Mouse (Mus musculus) induced T-regulatory cell, adult 2 months (primary cell): ENCODE measurements around the gene Il17ra.

ENCODE experiments used
- DNase-seq: peaks from one replicate; pipeline ENCODE4 v3.0.0-alpha.2; 2012; ENCODE audit warnings: low read depth

The Il17ra gene

GRCm38 (mm10) chr6:120471991-120472441 lies 9.0 kb downstream of the Il17ra start:
- peak; percentile 24 for DNase-seq

- DNase-seq, result no peak
Observed at GRCm38 (mm10) chr6:120472455-120473140, 9.6 kb downstream of the Il17ra start.

DNA sequence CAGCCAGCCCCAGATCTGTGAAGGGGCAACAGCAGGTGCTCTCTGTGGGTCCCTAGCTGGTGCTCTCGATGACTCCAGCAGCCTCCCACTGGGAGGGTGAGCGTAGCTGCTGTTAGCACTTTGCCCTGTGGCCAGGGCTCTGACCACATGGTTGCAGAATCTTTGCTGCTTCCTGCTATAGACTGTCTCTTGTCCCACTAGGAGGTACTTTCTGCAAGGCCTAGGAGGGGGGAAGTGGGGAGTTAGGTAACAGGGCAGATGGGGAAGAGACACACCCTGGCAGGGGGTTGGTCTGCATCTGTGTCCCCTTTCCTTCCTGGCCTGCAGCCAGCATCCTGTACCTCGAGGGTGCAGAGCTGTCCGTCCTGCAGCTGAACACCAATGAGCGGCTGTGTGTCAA lies 10.4 kb downstream of the Il17ra start:
- no peak for DNase-seq

DNA sequence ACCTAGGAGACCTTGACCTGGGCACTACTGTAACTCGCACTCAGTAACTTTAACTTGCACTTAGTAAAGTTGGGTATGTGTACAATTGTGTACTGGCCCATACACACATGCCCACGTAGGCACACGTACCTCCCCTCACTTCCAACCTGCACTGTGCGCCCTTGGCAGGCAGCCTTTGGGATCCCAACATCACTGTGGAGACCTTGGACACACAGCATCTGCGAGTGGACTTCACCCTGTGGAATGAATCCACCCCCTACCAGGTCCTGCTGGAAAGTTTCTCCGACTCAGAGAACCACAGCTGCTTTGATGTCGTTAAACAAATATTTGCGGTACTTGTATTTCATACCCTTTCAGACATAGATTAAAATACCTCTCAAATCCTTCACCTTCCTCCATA lies 12.2 kb downstream of the Il17ra start:
- no peak for DNase-seq

GRCm38 (mm10) chr6:120479302-120479701 lies 16.3 kb downstream of the Il17ra start:
- no peak for DNase-seq

DNA sequence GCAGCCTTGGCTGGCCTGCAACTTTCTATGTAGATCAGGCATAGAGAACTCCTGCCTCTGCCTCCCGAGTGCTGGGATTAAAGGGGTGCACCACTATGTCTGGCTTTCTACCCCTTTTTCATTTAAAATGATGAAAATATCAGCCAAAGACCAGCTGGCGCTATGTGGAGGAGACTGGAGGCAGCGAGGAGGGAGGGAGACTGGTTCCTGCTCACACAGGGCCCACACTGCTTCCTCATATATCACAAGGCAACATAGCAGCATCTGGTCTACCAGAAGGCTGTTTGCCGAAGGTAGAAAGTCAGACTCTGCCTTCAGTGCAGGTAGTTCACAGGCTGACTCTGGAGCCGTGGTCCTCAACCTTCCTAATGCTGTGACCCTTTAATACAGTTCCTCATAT lies 17.3 kb downstream of the Il17ra start:
- DNase-seq, result no peak

- peak; percentile 65 for DNase-seq
Observed at GRCm38 (mm10) chr6:120481538-120481937, 18.5 kb downstream of the Il17ra start.

- DNase-seq, result no peak
Observed at GRCm38 (mm10) chr6:120482021-120482420, 19.0 kb downstream of the Il17ra start.

DNA sequence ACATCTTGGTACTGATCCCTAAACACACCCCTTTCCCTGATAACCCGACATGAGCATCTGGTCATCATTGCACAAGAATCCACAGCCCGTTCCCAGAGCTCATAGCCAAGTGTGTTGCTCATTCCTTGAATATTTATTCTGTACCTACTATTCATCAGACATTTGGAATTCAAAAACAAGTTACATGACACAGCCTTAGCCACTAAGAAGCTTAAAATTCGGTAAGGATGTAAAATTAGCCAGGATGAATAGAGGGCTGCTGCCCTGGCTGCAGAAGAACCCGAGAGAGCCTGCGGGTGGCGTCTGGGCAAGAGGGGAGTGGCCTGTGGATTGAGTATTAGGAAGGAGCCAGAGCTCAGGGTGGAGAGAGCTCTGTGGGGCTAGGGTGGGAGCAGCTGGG lies 19.7 kb downstream of the Il17ra start:
- no peak for DNase-seq

DNA sequence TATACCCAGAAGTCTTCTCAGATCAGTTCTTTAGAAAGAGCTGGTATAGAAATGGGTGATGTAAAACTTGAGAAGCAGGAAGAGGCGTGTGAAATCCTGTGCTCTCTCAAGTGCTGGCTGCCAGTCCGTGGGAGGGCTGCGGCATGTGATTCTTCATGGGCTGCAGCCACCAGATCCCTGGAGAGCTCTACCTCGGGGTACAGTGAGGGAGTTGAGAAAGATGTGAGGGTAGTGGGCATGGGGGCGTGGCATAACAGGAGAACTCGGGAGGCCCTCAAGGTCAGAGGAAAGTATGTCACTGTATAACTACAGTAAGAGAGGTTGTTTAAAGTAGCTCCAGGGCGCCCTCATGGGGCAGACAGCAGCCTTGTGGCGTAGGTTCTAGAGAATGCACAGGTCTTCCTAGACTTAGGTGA lies 20.2 kb downstream of the Il17ra start:
- DNase-seq, result peak; percentile 79

- peak; percentile 25 for DNase-seq
Observed at GRCm38 (mm10) chr6:120485038-120485437, 22.0 kb downstream of the Il17ra start.

- DNase-seq, result peak; percentile 73
Observed at GRCm38 (mm10) chr6:120486051-120486510, 23.0 kb downstream of the Il17ra start.

GRCm38 (mm10) chr6:120488647-120489046 lies 25.6 kb downstream of the Il17ra start:
- peak; percentile 62 for DNase-seq

GRCm38 (mm10) chr6:120489461-120489860 lies 26.4 kb downstream of the Il17ra start:
- peak; percentile 29 for DNase-seq

GRCm38 (mm10) chr6:120491064-120491463 lies 28.0 kb downstream of the Il17ra start:
- peak; percentile 12 for DNase-seq

DNA sequence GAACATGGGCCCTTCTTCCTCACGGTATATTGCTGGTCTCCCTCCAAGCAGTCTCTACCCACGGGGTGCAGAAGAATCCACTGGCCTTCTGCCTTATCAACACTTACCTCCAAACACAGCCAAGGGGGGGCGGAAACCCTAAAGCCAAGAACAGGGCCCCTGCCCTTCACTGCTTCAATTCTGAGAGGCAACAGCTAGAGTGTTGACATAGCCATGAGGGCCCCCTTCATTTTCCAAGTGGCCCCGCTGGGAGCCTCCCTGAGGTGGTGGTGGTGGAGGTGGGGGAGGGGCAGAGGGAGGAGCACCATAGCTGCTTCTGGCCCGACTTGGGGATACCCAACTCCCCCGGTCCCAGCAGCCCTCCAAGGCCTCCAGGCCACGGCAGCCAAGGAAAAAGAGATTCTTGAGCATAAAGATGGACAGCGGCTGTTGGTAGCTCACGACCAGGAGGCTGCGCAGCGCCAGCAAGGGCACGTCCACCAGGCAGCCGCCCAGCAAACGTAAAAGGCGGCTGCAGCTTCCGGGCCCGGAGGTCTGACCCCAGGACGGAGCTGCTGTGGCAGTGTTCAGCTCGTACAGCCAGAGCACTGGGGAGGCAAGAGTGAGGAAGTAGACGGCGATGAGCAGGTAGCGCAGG lies 28.9 kb downstream of the Il17ra start:
- DNase-seq, result peak; percentile 9

DNA sequence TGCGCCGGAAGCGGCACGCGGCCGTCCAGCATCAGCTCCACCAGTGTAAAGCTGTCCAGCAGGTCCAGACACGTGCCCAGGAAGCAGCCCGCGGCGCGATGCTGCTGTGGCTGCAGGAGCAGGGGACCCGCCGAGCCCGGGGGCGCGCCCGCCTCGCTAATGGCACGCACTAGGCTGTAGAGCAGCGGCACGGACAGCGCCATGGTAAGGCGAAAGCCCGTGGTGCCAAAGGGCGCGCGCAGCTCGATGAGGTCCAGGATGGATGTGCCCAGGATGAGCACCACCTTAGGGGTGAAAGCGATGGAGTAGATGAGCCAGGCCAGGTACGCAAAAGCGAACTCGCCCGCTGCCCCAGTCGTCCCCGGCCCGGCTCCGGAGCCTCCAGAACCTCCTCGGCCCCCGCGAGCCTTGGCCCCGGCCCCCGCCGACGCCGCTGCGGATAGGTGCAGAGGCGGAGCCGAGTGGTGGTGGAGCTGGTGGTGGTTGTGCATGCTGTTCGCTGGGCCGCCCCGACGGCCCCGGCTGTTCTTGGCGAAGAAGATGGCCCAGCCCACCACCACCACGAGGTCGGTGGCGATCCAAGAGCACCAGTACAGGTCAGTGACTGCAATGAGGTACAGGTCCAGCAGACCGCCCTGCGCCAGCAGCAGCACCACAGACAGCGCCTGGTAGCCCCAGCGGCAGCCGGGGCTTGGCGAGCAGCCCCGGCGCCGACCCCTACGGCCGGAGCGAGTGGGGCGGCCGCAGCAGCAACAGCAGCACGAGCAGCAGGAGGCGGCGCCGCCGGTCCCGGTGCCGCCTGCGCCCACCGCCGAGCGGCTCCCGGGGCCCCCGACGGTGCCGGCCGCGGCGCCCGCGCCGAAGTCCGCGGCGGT lies 29.7 kb downstream of the Il17ra start:
- peak; percentile 60 for DNase-seq

DNA sequence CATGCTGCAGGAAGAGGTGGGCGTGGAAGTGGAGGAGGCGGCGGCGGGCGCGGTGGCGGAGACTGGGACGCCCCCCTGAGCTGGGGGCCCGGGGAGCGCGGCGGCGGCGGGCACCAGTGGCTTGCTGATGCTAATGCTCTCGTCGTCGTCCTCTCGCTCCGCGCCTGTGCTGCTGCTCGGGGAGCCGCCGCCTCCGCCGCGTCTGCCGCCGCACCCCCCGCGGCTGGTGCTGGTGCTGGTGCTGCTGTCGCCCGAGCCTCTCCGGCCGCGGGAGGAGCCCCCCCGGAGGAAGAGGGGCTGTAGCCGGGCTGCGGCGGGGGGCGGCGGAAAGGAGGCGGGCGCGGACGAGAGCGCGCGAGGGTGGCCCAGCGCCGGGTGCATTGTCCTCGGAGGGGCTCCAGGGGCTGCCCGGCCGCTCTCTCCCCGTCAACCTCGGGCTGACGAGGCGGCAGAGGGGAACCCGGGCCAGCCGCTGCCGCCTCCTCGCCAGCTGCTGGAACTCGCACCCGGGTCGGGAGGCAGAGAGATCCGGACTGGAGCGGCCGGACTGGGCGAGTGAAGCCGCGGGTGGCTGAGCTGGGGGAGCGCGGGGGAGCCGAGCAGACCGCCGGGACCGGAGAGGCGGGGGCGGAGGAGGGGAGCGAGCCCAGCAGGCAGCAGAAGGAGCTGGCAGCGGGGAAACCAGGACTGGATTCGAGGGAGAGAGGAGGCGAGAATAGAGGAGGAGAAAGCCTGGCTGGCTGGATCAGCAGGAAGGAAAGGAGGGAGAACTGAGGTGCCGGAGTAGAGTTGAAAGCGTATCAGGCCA lies 30.5 kb downstream of the Il17ra start, which contains the start of gene Tmem121b:
Tmem121b (minus strand) TSS at position 434 of the 808 bp plus-strand sequence.
- peak; percentile 36 for DNase-seq

DNA sequence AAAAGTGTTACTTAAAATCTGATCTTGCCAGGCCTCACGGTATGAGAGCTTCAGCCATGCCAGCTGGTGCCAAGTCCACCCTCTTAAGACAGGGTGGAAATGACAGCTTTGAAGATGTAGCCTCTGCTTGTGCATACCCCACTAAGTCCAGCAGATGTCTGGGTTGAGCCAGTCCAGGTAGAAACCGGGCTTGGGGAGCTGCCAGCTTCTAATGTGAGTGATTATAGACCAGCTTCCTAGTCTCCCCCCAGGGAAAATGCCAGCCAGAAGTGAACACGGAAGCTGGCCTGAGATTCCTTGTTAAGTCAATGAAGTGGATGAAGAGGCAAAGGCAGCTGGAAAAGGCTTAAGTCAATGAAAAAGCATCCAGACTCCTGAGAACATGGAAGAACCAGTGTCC lies 33.5 kb downstream of the Il17ra start:
- no peak for DNase-seq

DNA sequence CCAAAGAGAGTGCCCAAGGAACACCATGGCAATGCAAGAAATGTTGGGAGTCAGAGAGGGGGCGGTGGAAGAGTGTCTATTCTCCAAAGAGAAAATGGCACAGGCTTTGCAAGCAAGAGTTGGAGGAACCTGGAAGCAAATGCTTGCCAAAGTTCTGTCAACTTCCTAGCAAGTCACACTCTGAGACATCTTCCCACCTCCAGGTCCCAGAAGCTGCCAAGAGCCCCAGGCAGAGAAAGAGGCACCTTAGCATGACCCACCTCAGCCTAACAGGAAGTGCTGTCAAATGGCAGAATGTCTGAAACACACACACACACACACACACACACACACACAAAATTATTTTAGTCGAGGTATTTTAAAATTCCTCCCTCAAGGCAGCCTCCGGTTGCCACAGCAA lies 41.0 kb downstream of the Il17ra start:
- no peak for DNase-seq

DNA sequence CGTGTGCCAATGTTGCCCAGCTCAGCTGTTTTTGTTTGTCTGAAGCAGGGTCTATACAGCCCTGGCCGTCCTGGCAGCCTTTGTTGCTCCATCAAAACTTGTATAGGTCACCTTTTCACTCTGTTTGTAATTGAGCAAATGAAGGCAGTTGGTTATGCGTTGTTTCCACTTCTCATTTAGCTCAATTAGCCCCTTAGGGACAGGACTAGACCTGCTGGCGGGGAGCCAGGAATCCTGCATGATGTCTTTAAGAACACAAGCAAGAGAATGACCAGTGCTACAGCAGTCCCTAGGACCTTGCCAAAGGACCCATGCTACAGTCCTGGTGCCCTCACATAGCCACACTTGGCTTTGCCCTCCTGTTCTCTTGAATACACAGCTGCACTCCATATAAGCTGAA lies 42.5 kb downstream of the Il17ra start:
- no peak for DNase-seq

GRCm38 (mm10) chr6:120508645-120509044 lies 45.6 kb downstream of the Il17ra start:
- no peak for DNase-seq
